Mouse (Mus musculus) MEL (cell line): Measurements from ENCODE around the gene Rnf220.

Source experiments
- CHD1 ChIP-seq: IDR thresholded peaks from 2 replicates; pipeline ENCODE4 v1.6.1; 2012; ENCODE audit warnings: low read depth, mild to moderate bottlenecking, inconsistent platforms, low read length, improper control_type of control experiment
- CTCF ChIP-seq, 3 experiments: IDR thresholded peaks in 2 of 3; conservative IDR thresholded peaks in 1 of 3; 2 replicates each; pipeline ENCODE4 v1.5.1; 2011 to 2012; ENCODE audit warnings: low read length in 3 of 3, low read depth in 2 of 3, mild to moderate bottlenecking in 2 of 3, improper control_type of control experiment in 1 of 3, inconsistent platforms in 1 of 3, mixed read lengths in 1 of 3, moderate library complexity in 1 of 3; ENCODE audit not compliant: control insufficient read depth in 1 of 3, insufficient read depth in 1 of 3, poor library complexity in 1 of 3, severe bottlenecking in 1 of 3
- NRF1 ChIP-seq: IDR thresholded peaks from 2 replicates; pipeline ENCODE4 v1.6.1; 2014; ENCODE audit warnings: low read depth, mild to moderate bottlenecking, inconsistent platforms, low read length, improper control_type of control experiment, moderate library complexity; ENCODE audit not compliant: poor library complexity, insufficient read depth, severe bottlenecking
- POLR2A ChIP-seq, 2 experiments: IDR thresholded peaks; 2 replicates each; pipeline ENCODE4 v1.6.1; 2011 to 2012; ENCODE audit warnings: low read length in 2 of 2, mild to moderate bottlenecking in 2 of 2, control low read depth in 1 of 2, improper control_type of control experiment in 1 of 2, low read depth in 1 of 2, moderate library complexity in 1 of 2; ENCODE audit not compliant: control insufficient read depth in 1 of 2, insufficient read depth in 1 of 2, poor library complexity in 1 of 2
- SIN3A ChIP-seq: IDR thresholded peaks from 2 replicates; pipeline ENCODE4 v1.6.1; 2012; ENCODE audit warnings: low read length, improper control_type of control experiment, inconsistent platforms
- UBTF ChIP-seq: IDR thresholded peaks from 2 replicates; pipeline ENCODE4 v1.6.1; 2012; ENCODE audit warnings: low read depth, mild to moderate bottlenecking, inconsistent platforms, low read length, improper control_type of control experiment, moderate library complexity, borderline replicate concordance; ENCODE audit not compliant: insufficient read depth
- USF1 ChIP-seq: IDR thresholded peaks from 2 replicates; pipeline ENCODE4 v1.6.1; 2014; ENCODE audit warnings: low read depth, mild to moderate bottlenecking, inconsistent platforms, low read length, improper control_type of control experiment, moderate library complexity
- ZC3H11A ChIP-seq: IDR thresholded peaks from 2 replicates; pipeline ENCODE4 v1.6.1; 2012; ENCODE audit warnings: low read depth, mild to moderate bottlenecking, inconsistent platforms, low read length, improper control_type of control experiment
- ZNF384 ChIP-seq: IDR thresholded peaks from 2 replicates; pipeline ENCODE4 v1.6.1; 2012; ENCODE audit warnings: low read depth, mild to moderate bottlenecking, inconsistent platforms, low read length, improper control_type of control experiment

DNA sequence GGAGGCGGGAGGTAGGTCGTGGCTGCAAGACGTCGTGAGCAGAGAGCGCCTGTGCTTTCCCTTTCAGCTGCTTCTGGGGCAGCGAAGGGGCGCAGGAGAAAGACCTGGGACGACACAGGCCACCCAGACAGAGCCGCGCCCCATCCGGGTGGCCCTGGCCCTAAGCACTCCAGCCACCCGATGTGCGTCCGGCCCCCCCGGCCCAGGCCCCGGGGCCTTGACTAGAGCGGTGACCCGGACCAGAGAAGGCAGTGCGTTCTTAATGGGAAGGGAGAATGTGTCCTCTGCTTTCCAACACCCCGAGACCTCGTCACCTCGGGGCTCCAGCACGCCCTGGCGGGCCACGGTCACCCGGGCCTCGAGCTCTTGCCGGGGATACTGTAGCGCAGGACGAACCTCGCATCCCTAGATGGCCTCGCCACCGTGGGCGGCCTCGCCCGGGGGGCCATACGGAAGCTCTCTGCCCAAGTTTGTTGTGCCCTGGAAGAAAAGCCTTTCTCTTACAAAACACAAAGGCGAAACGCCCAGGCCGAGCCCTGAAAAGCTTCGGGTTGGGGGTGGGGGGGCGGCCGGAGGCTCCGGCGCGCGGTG lies 1.8 kb downstream of the Rnf220 start:
- TF ChIP-seq UBTF (no peak), ZC3H11A (no peak), CTCF (IDR thresholded peaks at IDR 0.05 in 2 of 3, conservative IDR thresholded peaks at IDR 0.05 in 1 of 3; ENCODE audit: control insufficient read depth in 1 of 3, insufficient read depth in 1 of 3, low read depth in 2 of 3, low read length in 3 of 3, poor library complexity in 1 of 3, severe bottlenecking in 1 of 3) (no peak), POLR2A (IDR thresholded peaks at IDR 0.05; ENCODE audit: control insufficient read depth in 1 of 2, insufficient read depth in 1 of 2, low read depth in 1 of 2, low read length in 2 of 2, poor library complexity in 1 of 2) (no peak), NRF1 (no peak), SIN3A (no peak), ZNF384 (no peak), USF1 (no peak), CHD1 (no peak)
